Mouse (Mus musculus) granulocyte monocyte progenitor cell, adult 5-6 weeks (primary cell): ENCODE measurements around the gene Eml2. TPM values are rescaled to one million over a fixed set of nuclear protein-coding genes. Genes with fewer than 3 reads are reported as not detected.

Experiments used
- ATAC-seq: replicated peaks from 2 replicates; pipeline ENCODE4 v1.8.0; 2016; ENCODE audit warnings: mild to moderate bottlenecking, moderate TSS enrichment, inconsistent platforms; ENCODE audit not compliant: poor library complexity, severe bottlenecking
- total RNA-seq, 2 experiments: library from RNA; stranded (forward) in 1 of 2; stranded (reverse) in 1 of 2; fragments of 200-712, 200-1000 nt in 1 of 2; fragments of >200 nt in 1 of 2; fragmentation: Nextera tagmentation in 1 of 2; gene quantifications; 2 replicates each; pipeline ENCODE4 v1.2.3; 2014 to 2017

Eml2 gene
- total RNA-seq, 2 experiments from 2014 or later = 4.1 to 10.4 TPM

- peak; percentile 69 for ATAC-seq
Measured at GRCm38 (mm10) chr7:19197985-19198384, 21.8 kb downstream of the Eml2 start.

GRCm38 (mm10) chr7:19201660-19202059 lies 25.4 kb downstream of the Eml2 start:
- ATAC-seq = no peak

GRCm38 (mm10) chr7:19202065-19202850 lies 26.0 kb downstream of the Eml2 start:
- ATAC-seq = no peak

- no peak for ATAC-seq
Measured at GRCm38 (mm10) chr7:19208201-19208910, 32.1 kb downstream of the Eml2 start.

DNA sequence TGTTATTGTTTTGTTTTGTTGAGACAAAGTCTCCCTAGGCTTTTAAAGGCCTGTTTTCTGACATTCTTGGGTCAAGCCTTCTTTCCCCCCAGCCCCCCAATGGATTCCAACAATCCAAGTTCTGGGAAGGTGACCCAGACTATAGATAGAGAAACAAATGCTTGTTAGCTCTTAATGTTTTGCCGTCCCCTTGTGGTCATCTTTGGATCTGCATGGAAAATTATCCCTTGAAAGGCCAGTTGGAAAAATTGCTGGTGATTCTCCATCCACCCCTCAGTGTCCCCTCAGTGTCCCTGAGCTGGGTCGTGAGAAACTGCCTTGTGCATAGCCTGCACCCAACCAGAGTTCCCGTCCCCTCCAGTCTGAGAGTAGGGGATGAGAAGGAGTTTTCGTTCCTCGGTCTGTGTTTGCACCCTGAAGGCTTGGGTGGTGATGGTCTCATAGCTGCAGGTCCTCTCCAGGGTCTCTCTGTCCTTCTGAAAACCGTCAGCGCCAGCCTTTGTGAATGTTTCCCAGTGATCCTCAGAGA lies 32.8 kb downstream of the Eml2 start:
- ATAC-seq = no peak

- no peak for ATAC-seq
Measured at GRCm38 (mm10) chr7:19209494-19209893, 33.3 kb downstream of the Eml2 start.

DNA sequence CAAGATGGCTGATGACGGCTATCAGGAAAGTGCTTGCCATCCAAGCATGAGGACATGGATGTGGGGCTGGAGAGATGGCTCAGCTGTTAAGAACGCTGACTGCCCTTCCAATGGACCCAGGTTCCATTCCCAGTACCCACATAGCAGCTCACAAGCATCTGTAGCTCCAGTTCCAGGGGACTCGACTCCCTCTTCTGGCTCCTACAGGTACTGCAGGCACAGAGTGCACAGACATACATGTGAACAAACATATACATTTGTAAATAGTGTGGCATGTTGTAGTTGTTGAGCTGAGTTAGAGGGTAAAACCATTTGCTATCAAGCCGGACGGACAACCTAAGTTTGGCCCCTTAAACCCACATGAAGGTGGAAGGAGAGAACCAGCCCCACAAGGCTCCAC lies 33.8 kb downstream of the Eml2 start:
- no peak for ATAC-seq

GRCm38 (mm10) chr7:19211041-19211675 lies 34.9 kb downstream of the Eml2 start:
- no peak for ATAC-seq

DNA sequence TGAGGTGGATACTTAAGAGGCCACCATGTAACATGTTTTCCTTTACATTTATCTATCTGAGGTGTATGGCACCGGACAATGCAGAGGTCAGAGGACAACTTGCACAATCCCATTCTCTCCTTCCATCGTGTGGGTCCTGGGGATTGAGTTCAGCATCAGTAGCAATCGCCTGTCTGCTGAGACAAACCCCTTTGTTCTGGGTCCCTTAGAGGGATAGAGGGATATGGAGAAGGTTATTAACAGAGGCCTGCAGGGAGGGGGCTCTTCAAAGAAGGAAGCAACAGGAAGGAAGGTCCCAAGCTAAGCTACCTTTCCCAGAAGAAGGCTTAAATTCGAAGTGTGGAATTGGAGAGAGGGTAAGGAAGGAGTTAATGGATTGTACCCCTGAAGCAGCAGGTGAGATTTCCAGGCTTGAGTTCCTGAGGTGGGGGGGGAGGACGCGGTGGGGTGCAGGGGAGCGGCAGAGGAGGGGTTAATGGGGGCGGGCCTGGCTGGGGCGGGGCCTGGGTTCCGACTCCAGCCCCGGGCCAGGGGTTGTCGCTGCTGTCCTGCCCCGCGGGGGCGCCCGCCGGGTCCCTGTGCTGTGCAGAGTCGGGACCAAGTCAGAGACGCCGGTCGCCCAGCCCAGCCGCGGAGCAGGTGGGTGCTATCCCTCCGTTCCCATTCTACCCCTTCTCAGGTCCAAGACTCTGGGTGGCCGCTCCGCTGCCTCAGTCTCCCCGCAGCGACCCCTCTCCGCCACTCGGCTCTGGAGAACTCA lies 36.0 kb downstream of the Eml2 start, which contains the start of gene Gpr4:
Gene Gpr4 (plus strand): TSS at position 543 of the 760 bp plus-strand sequence.
- peak; percentile 47 for ATAC-seq

DNA sequence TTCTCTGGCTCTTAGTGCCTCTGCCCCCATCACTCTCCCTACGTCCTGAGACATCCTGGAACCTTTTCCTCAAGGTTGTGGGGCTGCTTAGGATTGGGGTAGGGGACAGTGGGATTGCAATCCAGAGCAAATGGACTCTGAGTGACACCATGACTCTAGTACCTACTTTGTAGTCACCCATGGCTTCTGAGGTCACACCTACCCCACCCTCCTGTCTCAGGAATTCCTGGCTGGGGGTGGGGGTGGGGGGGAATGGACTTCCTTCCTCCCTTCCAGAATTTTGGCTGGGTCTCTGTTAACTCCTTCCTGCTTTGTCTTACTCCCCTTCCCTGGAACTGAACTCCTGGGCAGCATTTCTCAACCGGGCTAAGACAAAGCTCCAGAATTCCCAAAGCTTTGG lies 37.2 kb downstream of the Eml2 start:
- ATAC-seq = no peak

GRCm38 (mm10) chr7:19214369-19214768 lies 38.1 kb downstream of the Eml2 start:
- ATAC-seq = peak; percentile 57

DNA sequence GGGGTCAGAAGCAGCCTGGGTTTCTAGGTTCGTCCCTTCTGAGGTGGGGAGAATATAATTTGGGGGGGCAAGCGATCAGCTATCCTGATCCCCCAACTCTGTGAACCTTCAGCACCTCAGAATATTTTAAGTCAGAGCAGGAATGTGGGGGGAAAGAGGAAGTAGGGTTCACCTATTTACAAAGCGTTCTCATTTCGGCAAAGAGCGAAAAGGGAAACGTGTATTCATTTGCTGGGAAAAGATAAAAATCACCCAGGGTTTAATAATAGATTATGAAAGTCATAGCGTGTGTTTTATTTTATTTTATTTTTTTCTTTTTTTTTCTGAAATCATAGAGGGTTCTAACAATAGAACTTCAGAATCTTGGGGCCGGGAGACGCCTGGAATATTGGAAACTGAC lies 38.7 kb downstream of the Eml2 start:
- ATAC-seq = no peak; the same call in 1 of the 2 replicates

DNA sequence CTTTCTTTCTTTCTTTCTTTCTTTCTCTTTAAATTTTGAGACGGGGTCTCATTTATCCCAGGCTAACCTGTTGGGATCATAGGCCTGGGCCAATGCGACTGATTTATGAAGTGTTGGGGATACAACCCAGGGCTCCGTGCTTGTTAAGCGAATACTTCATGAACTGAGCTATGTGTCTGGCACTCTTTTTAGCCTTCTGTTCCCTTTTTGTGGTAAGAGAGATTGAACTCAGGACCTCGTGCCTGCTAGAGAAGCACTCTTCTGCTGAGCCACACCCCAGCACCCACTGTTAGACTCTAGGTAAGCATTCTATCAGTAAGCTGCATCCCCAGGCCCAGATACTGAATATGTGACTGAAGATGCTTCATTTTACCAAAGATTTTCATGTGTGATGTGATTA lies 41.3 kb downstream of the Eml2 start:
- ATAC-seq = peak; percentile 41

GRCm38 (mm10) chr7:19217944-19218343 lies 41.7 kb downstream of the Eml2 start:
- peak; percentile 56 for ATAC-seq

DNA sequence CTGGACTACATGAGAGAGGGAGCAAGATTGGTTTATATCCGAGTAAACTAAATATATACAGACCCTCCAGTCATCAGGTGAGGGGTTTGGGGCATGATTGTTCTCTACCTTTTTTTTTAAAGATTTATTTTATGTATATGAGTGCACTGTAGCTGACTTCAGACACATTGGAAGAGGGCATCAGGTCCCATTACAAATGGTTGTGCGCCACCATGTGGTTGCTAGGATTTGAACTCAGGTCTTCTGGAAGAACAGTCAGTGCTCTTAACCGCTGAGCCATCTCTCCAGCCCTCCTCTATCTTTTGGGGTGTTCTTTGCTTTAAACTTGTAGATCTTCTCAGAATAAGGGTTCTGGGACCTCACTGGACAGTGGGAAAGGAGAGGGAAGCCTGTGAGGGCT lies 43.8 kb downstream of the Eml2 start:
- no peak for ATAC-seq

- ATAC-seq = no peak
Measured at GRCm38 (mm10) chr7:19222189-19222588, 46.0 kb downstream of the Eml2 start.

GRCm38 (mm10) chr7:19222875-19223274 lies 46.7 kb downstream of the Eml2 start:
- no peak for ATAC-seq

GRCm38 (mm10) chr7:19224933-19225332 lies 48.7 kb downstream of the Eml2 start:
- no peak for ATAC-seq

DNA sequence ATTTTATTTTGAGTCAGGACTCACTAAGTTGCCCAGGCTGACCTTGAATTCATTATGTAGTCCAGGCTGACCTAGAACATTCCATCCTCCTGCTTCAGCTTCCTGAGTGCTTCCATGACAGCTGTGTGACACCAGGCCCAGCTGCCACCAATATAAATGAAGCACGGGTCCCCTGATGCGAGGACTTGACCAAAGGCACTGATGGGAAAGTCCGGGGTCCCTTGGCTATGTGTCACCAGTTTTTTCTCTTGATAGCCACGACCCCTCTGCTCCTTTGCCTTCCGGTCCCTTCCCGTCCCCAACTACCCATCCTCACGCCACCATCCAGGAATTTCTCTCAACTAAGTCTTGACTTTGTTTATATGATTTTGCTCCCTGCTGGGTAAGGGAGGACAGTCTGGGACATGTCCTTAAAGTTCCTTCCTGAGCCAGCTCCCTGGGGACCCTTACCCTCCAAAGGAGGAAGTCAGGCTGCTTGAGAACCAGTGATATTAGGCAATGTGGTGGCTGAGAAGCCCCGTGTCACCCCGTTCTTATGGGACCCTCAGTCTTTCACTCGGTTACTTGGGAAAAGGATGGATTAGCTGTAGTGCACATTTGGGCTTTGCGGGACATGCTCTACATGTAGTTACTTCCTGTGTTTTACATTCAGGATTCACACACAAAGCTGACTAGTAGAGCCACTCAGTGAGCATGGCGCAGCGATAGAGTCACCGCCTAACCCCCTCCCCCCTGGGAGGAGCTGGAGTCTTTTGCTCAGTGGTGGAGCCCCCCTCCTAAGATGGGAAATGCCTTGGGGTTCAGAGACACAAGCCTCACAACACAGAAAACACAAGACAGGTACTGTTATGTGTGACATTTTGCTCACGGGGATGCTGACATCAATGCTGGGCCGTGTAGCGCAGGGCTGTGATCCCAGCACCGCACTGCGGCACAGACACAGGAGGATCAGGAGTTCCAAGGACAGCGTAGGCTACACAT lies 50.9 kb downstream of the Eml2 start:
- 0 out of 2 replicates have a peak, but pooled peaks have one; percentile 0 for ATAC-seq
